Mouse (Mus musculus): ENCODE results near the gene Cd55b. TPM values are rescaled to one million over a fixed set of nuclear protein-coding genes. Genes with fewer than 3 reads are reported as not detected.

Cd55b gene
- total RNA-seq, 2 experiments from 2014 or later, result 0.40 TPM; not detected in 1

DNA sequence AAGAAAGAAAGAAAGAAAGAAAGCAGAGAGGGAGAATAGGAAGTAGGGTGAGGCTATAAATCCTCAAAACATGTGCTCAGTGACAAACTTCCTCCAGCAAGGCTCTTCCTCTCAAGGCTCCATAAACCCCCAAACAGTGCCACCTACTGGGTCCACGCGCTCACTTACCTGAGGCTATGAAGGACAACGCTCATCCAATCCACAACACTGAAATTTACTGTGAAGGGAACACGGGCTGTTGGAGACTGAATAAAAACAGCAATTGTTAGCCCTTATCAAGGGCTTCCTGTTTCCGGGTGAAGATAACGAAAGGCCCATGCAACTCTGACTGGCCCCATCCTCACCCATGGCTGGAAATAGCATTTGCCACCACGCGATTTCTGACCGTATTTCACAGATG lies 80.4 kb downstream of the Cd55b start:
- no peak for DNase-seq

Other genes with a start within 250 kb of the Cd55b start
- 10 to 100 TPM; 12.0 to 16.6 TPM for gene Cd55, start 39.7 kb upstream of the Cd55b start, total RNA-seq (2021)
- gene Zp3r, start 206.6 kb upstream of the Cd55b start, total RNA-seq (2021), result not detected
- gene C4bp, start 238.6 kb upstream of the Cd55b start, total RNA-seq (2021), result under 1 TPM in 1 of 2 experiments, not detected in 1; 0.46 TPM